Mouse (Mus musculus) cortical plate, adult 2 months (tissue): ENCODE measurements around the gene Arhgap24. TPM values are rescaled to one million over a fixed set of nuclear protein-coding genes. Genes with fewer than 3 reads are reported as not detected.

Experiments
- H3K27ac ChIP-seq: fragments of 200-500 bp; 2 replicates; pipeline ENCODE4 v1.5.1; 2012; ENCODE audit warnings: low read length, control low read depth, inconsistent platforms; ENCODE audit not compliant: insufficient read depth
- H3K4me1 ChIP-seq: fragments of 200-500 bp; 2 replicates; pipeline ENCODE4 v1.6.1; 2011; ENCODE audit warnings: low read length; ENCODE audit not compliant: control insufficient read depth, insufficient read depth
- H3K4me3 ChIP-seq: fragments of 200-500 bp; 2 replicates; pipeline ENCODE4 v1.5.1; 2011; ENCODE audit warnings: mild to moderate bottlenecking, low read length, control low read depth; ENCODE audit not compliant: insufficient read depth
- CTCF ChIP-seq: fragments of 200-500 bp; IDR thresholded peaks from 2 replicates; pipeline ENCODE4 v1.5.1; 2011; ENCODE audit warnings: mild to moderate bottlenecking, control low read depth, low read length; ENCODE audit not compliant: insufficient read depth; ENCODE audit errors: extremely low read depth
- POLR2A ChIP-seq: fragments of 200-500 bp; IDR thresholded peaks from 2 replicates; pipeline ENCODE4 v1.6.1; 2011; ENCODE audit warnings: mild to moderate bottlenecking, low read length, control low read depth; ENCODE audit not compliant: insufficient read depth; ENCODE audit errors: extremely low read depth
- polyA plus RNA-seq: library from polyadenylated mRNA; depleted of rRNA; stranded (reverse); fragments of >200 nt; gene quantifications from 2 replicates; pipeline ENCODE4 v1.2.3, GENCODE M21; 2012

Arhgap24 gene
- polyA plus RNA-seq, 1 experiment = 4.9 TPM

DNA sequence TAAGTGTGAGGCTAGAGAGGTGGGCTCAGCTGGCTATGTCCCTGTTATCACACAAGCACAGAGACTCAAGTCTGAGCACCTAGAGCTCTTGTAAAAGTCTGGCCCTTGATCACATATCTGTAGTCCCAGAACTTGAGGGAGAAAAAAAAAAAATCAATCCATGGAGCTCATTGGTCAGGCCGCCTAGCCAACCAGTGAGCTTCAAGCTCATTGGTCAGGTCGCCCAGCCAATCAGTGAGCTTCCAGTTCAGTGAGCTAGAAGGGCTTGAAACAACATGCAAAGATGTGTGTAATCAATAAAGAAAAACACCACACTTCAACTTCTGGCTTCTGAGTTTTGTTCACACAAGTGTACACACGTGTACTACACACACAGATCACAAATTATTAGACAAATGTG, 242.4 kb downstream of the Arhgap24 start:
- Histone ChIP-seq H3K4me3 (no peak overlapping the region), H3K27ac (no peak overlapping the region), H3K4me1 (no peaks in the 10 kb centered on the region; the same call in 1 of the 2 replicates)
- TF ChIP-seq POLR2A = no peak
- no peak for TF ChIP-seq CTCF

DNA sequence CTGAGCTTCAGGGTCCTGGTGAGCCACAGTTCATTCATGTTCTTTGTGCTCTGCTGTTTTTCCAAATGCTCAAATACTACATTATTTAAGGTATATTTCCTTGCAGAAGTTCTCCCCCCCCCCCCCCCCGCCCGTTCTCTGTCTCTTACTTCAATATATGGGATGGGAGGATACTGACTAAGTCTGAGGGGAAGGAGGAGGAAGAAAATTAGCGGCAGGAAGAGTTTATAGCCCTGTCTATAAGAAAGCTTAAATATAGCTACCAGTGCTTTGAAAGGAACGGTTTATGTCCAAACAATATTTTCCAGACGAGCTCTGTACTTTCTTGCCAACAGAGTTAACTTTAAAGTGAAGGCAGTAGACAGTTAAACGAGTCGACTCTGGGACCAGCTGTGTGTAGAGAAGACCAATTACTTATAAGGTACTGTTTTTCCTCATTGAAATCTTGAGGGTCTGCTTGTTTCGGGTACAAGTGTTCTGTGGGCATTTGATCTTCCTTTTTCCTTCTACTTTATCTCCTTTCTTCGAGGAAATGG, 243.7 kb downstream of the Arhgap24 start:
- H3K4me3 ChIP-seq = no peak overlapping the region
- no peaks in the 10 kb centered on the region; the same call in 1 of the 2 replicates for H3K4me1 ChIP-seq
- TF ChIP-seq POLR2A (no peak), CTCF (no peak)
- H3K27ac ChIP-seq = no peak overlapping the region

DNA sequence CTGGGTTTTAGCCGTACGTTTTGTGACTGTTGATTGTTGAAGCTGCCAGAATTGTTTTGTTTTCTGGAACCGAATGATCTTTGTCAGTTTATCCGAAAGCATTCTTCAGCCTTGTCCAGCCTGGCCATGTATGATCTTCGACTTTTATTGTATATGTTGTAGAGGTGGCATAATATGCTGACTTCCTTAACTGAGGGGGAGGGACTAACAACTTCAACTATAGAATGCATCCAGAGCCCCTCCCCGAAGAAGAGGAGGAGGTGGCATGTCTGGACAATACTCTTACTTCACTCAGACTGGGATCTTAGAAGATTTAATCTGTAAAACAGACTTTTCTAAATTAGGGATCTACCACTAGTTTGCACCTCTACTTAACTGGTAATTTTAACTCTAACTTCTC, 244.2 kb downstream of the Arhgap24 start:
- H3K27ac ChIP-seq = no peak overlapping the region
- no peak overlapping the region for H3K4me3 ChIP-seq
- no peak for TF ChIP-seq CTCF
- no peak for TF ChIP-seq POLR2A
- H3K4me1 ChIP-seq = no peaks in the 10 kb centered on the region

DNA sequence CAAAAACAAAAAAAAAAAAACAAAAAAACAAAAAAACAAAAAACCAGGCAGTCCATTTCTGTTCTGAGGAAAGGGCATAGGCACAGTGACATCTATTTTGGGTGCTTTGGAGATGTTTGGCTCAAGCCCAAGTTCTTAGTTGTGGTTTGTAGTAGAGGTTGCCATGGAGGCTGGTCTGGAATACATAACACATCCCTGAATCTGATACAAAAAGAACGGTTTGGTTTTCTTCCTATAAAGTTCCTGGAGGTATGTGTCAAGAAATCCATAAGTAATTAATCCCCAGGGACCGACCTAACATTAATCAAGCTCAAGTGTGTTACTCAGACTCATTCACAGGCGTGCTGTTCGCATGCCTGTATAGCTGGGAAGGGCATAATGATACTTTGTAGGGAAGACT, 245.8 kb downstream of the Arhgap24 start:
- H3K4me3 ChIP-seq = no peak overlapping the region
- no peaks in the 10 kb centered on the region for H3K4me1 ChIP-seq
- TF ChIP-seq POLR2A = no peak
- no peak overlapping the region for H3K27ac ChIP-seq

DNA sequence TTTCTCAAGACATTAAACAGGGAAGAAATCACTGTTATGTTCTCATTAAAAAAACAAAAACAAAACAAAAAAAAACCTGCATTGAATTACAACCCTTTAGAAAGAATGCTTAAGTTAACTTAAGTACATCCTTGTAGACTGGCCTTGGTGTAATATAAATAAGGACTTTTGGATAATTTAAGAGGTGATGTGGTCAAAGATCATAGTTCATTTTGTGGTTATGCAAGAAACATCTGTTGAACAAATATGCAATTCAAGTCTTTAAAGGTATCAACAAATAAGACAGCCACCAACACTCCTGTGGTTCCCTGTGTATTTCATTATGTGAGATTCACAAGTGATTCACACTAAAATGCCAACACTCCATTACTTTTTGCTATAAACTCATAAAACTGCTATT, 247.3 kb downstream of the Arhgap24 start:
- TF ChIP-seq POLR2A (no peak), CTCF (no peak)
- H3K4me3 ChIP-seq = no peak overlapping the region
- no peak overlapping the region for H3K27ac ChIP-seq
- H3K4me1 ChIP-seq = no peaks in the 10 kb centered on the region

DNA sequence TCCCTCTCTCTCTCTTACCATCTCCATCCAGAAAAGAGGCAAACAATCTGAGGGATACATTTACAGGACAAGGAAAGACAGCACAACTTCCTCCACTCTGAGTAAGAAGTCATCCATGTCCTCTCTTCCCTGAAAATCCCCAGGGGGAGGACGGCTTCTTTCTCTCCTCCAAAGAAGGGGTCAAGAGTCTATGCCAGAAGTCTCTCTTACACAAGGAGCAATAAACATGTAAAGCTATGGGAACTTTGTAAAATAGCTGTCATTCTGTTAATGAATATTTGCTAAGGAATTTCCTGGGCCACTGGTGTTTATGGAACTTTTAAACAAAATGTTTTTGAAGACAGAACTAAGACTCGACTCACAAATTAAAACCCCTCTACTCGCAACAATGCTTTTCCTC, 248.3 kb downstream of the Arhgap24 start:
- no peaks in the 10 kb centered on the region for H3K4me1 ChIP-seq
- TF ChIP-seq POLR2A = no peak
- TF ChIP-seq CTCF = no peak
- H3K4me3 ChIP-seq = no peak overlapping the region
- H3K27ac ChIP-seq = no peak overlapping the region

DNA sequence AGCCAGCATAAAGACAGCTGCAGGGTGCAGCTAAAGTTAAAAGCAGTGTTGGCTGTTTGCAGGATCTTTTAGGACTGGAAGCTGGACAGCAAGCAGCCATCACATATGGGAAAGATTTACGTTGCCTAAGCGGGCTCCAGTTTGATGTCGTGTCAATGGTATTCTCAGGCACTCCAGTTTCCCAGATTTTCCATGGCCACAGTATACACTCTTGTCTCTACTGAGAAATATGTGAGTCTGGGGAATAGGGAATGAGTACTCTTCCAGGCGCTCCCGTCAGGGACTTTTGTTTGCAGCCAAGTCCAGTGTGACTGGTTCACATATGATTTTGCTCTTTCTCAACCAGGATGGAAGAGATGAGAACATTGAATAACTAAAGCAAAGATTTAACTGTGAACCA, 254.9 kb downstream of the Arhgap24 start:
- TF ChIP-seq POLR2A (no peak), CTCF (no peak)

DNA sequence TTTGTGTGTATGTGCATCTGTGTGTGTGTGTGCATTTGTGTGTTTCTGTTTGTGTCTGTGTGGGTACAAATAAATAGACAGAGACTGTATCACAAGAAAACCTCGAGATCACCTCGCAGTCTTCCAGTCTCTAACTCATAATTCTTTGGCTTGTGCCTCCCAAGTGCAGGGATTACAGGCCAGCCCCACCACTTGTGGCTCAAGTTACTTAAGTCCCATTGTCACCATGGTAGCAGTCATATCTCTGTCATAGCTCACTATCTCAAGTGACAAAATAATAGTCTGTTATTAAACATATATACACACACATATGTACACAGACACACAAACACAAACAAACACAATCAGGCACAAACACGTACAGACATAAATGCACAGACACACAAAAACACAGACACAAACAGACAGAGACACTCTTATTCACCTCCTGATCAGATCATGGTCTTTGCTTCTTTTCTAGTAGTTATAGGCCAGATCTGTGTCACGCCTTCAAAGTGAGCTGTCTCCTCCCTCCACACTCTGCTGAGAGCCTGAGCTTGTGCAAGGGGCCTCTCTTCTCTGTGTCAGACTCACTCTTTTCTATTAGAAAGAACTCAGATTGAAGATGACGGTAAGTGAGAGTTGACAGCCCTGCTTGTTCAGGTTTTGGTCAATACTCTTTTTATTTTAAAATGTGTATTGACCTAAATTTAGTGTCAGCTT, 261.5 kb downstream of the Arhgap24 start:
- H3K27ac ChIP-seq = no peak overlapping the region
- no peak for TF ChIP-seq CTCF
- H3K4me3 ChIP-seq = no peak overlapping the region
- no peaks in the 10 kb centered on the region for H3K4me1 ChIP-seq

More for the DNA sequence above, 254.9 kb downstream of the Arhgap24 start:
- Histone ChIP-seq H3K27ac (no peak overlapping the region), H3K4me3 (no peak overlapping the region), H3K4me1 (no peaks in the 10 kb centered on the region)

DNA sequence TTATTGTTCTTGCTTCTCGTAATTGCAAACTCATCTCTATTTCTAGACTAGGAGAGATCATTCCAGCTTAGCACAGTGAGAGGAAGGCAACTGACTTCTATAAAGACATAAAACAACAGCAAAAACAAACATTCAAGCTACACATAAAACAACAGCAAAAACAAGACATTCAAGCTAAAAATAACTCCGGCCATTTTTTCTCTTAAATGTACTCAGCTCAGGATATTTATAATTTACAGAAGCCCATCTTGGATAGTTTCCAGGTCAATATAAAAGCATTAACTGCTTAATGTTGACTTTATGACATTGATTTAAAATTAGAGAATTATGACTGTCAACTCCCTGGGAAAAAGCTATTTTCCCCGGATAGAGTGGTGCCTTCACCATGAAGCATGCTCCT, 262.2 kb downstream of the Arhgap24 start:
- no peaks in the 10 kb centered on the region for H3K4me1 ChIP-seq
- no peak overlapping the region for H3K4me3 ChIP-seq
- H3K27ac ChIP-seq = no peak overlapping the region
- TF ChIP-seq CTCF (no peak), POLR2A (no peak)

DNA sequence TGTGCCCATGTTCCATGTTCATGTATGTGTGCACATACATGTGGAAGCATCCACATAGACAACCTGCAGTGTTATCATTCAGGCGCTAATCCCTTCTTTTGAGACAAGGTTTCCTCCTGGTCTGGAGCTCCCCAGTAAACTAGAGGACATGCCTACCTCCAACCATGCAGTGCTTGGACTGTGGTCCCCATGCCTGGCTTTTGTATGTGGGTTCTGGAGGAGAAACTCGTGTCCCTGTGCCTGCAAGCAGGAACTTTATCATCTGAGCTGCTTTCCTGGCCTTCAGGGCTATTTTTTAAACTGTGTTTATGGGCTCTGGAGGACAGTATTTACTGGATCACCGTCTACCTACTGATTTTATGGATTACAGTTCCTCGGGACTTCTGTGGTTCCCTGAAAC, 262.9 kb downstream of the Arhgap24 start:
- no peak overlapping the region for H3K27ac ChIP-seq
- no peaks in the 10 kb centered on the region for H3K4me1 ChIP-seq
- no peak for TF ChIP-seq CTCF
- no peak for TF ChIP-seq POLR2A
- H3K4me3 ChIP-seq = no peak overlapping the region

DNA sequence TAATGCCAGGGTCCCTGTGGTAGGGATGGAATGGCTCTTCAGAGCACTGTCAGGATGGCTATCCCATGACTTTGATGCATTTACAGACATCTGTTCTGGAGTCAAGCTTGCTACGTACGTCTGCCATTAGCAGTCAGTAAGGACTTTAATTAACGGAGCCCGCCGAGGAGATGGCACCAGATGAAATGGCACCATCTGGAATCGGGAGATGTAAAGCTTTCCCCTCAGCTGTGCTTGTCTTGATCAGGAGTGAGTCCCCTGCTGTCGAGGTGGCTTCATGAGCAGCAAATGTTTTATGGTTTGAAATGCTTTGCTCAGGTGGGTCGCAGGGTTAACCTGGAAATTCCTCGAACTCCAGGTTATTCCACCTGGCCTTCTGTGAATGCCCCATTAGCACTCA, 267.0 kb downstream of the Arhgap24 start:
- Histone ChIP-seq H3K27ac (no peak overlapping the region), H3K4me3 (no peak overlapping the region), H3K4me1 (no peaks in the 10 kb centered on the region)
- TF ChIP-seq CTCF (no peak), POLR2A (no peak)
